27 mouse cellular contexts compared by ENCODE assay signal in genomic region chr10:81306173-81306668, GRCm38 (mm10). TPM values are rescaled to one million over a fixed set of nuclear protein-coding genes. Genes with fewer than 3 reads are reported as not detected.
DNase-seq lines count a peak whose midpoint lies in the region; ATAC-seq and TF ChIP-seq lines count a peak whose summit lies in the region.
"Had no signal": no experiment of that assay in that cellular context is flagged by ENCODE, and none has a peak within 500 bp of the region (broad histone marks: within the 10 kb centered on the region; RNA-seq: fewer than 3 reads in every experiment).

No protein-coding gene starts in this region.

- H3K4me3 ChIP-seq in left cerebral cortex, adult 2 months, result no peak overlapping the region
- H3K4me3 ChIP-seq: forebrain, embryonic 10.5 days; forebrain, embryonic 13.5 days; heart, embryonic 12.5 days; heart, embryonic 15.5 days; hindbrain, embryonic 10.5 days; hindbrain, embryonic 13.5 days; intestine, embryonic 15.5 days had no signal

- peak; percentile 66 for DNase-seq in cerebellum, adult 9-11 months
- DNase-seq in left cerebral cortex, adult 2 months (ENCODE audit: extremely low spot score in 1 of 2, low spot score in 2 of 2), result no peak
- no peak for DNase-seq in left cerebral cortex, postnatal 25 days (ENCODE audit: low spot score in 2 of 2)
- peak; percentile 63 for DNase-seq in splenic B cell, adult 2 months (ENCODE audit: low read depth, low spot score)
- DNase-seq in MN1 (ENCODE audit: low spot score), result no peak
- DNase-seq: adrenal gland, adult 8-10 months; adrenal gland, postnatal 25 days; cerebellum, adult 8-10 months; gastrocnemius, postnatal 10 days; gastrocnemius, postnatal 36 days; heart, postnatal 10 days; heart, postnatal 36 days had no signal

- ATAC-seq in cerebellum, adult (ENCODE audit: insufficient number of reproducible peaks, low FRiP score, low TSS enrichment), result no peak
- ATAC-seq: activated CD4-positive, CD25-positive, alpha-beta regulatory T cell, adult 4 months; CD4-positive, CD25-positive, alpha-beta regulatory T cell, adult 4 months; forebrain, embryonic 13.5 days; forebrain, embryonic 16.5 days; hindbrain, embryonic 16.5 days; intestine, embryonic 15.5 days had no signal

- H3K36me3 ChIP-seq in splenic B cell, adult 2 months (ENCODE audit: control insufficient read depth, insufficient read depth, low read length, poor library complexity, severe bottlenecking), result peaks cover 7% of the 10 kb centered on the region

- H3K27ac ChIP-seq in left cerebral cortex, adult 2 months, result peak overlapping the region; percentile 81
- H3K27ac ChIP-seq: forebrain, embryonic 10.5 days; forebrain, embryonic 13.5 days; heart, embryonic 15.5 days; hindbrain, embryonic 10.5 days; hindbrain, embryonic 13.5 days; intestine, embryonic 15.5 days had no signal

- H3K27me3 ChIP-seq in splenic B cell, adult 2 months (ENCODE audit: control insufficient read depth, insufficient read depth, low read length, poor library complexity, severe bottlenecking), result no peaks in the 10 kb centered on the region
- H3K27me3 ChIP-seq: forebrain, embryonic 13.5 days; heart, embryonic 12.5 days; heart, embryonic 15.5 days; hindbrain, embryonic 13.5 days; intestine, embryonic 15.5 days had no signal

- intact Hi-C loops in left cerebral cortex, adult 2 months (cut with DNase I), result no loop called here
- intact Hi-C loops in left cerebral cortex, postnatal 25 days (cut with DNase I), result no loop called here

- TF ChIP-seq CTCF in left cerebral cortex, adult 2 months (IDR thresholded peaks at IDR 0.05), result no peak

RNA-seq across cellular contexts. Expression of gene Pip5k1c, which starts 13.5 kb away (rescaled TPM):
- 100 to 1,000 TPM; 431 TPM for total RNA-seq in left cerebral cortex, adult 2 months (2021)
- total RNA-seq in left cerebral cortex, postnatal 25 days (2021), result 100 to 1,000 TPM; 402 to 420 TPM

RNA-seq across cellular contexts. Expression of gene Cactin, which starts 14.7 kb away (rescaled TPM):
- total RNA-seq in left cerebral cortex, adult 2 months (2021), result 10 to 100 TPM; 31.3 to 31.8 TPM
- 10 to 100 TPM; 27.8 to 28.4 TPM for total RNA-seq in left cerebral cortex, postnatal 25 days (2021)

RNA-seq across cellular contexts. Expression of gene Tjp3, which starts 14.8 kb away (rescaled TPM):
- total RNA-seq in left cerebral cortex, adult 2 months (2021), result under 1 TPM; 0.26 to 0.45 TPM
- total RNA-seq in left cerebral cortex, postnatal 25 days (2021), result under 1 TPM; 0.23 to 0.30 TPM
- total RNA-seq: gastrocnemius, adult 18-20 months; gastrocnemius, postnatal 36 days had no signal

RNA-seq across cellular contexts. Expression of gene Tbxa2r, which starts 22.3 kb away (rescaled TPM):
- total RNA-seq in left cerebral cortex, adult 2 months (2021), result under 1 TPM; 0.70 to 0.82 TPM
- 1 to 10 TPM; 1.2 to 1.4 TPM for total RNA-seq in left cerebral cortex, postnatal 25 days (2021)
- total RNA-seq: granulocyte monocyte progenitor cell, adult 5-6 weeks; MEL had no signal

RNA-seq across cellular contexts. Expression of gene Gipc3, which starts 36.8 kb away (rescaled TPM):
- total RNA-seq in left cerebral cortex, adult 2 months (2021), result 1 to 10 TPM; 1.7 to 2.1 TPM
- total RNA-seq in left cerebral cortex, postnatal 25 days (2021), result under 1 TPM; 0.92 to 0.96 TPM
- total RNA-seq: granulocyte monocyte progenitor cell, adult 5-6 weeks; MEL had no signal

Comparison
In these comparisons a context has a peak if more than half of its experiments do, and no peak if none do; other contexts are left out.
1. DNase-seq: peak in cerebellum, adult 9-11 months (single experiment) and splenic B cell, adult 2 months (single experiment); none in left cerebral cortex, adult 2 months (0 of 2), left cerebral cortex, postnatal 25 days (0 of 2) and MN1 (single experiment).